Mouse (Mus musculus) megakaryocyte-erythroid progenitor cell, adult 5-6 weeks (primary cell): Measurements from ENCODE around the gene Cerkl. TPM values are rescaled to one million over a fixed set of nuclear protein-coding genes. Genes with fewer than 3 reads are reported as not detected.

Source experiments
- ATAC-seq: replicated peaks from 2 replicates; pipeline ENCODE4 v1.8.0; 2016; ENCODE audit warnings: mild to moderate bottlenecking, inconsistent platforms; ENCODE audit not compliant: severe bottlenecking, poor library complexity, low FRiP score, low TSS enrichment
- total RNA-seq, 2 experiments: library from RNA; stranded (forward) in 1 of 2; stranded (reverse) in 1 of 2; fragments of 200-1000, 215-1000 nt in 1 of 2; fragments of >200 nt in 1 of 2; fragmentation: Nextera tagmentation in 1 of 2; gene quantifications; 2 replicates each; pipeline ENCODE4 v1.2.3; 2014 to 2017

The Cerkl gene
- total RNA-seq, 2 experiments from 2014 or later = 4.6 to 5.0 TPM

DNA sequence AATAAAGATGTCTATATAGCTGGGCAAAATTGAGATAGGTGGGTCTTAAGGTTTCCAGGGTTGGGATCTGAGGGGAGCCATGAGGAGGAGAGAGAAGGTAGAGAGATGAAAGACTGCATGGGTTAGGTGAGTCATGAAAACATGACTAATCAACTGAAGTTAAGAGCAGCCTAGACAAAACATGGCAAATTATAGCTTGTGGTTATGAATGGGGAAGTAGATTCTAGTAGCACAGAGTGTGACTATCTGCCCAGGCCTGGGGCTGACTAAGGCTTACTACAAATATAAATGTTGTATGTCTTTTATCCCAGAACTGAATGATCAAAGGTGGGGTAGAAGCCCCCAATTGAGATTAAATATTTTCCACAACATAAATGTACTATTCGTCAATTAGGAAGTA lies 9.4 kb downstream of the Cerkl start:
- ATAC-seq = no peak

DNA sequence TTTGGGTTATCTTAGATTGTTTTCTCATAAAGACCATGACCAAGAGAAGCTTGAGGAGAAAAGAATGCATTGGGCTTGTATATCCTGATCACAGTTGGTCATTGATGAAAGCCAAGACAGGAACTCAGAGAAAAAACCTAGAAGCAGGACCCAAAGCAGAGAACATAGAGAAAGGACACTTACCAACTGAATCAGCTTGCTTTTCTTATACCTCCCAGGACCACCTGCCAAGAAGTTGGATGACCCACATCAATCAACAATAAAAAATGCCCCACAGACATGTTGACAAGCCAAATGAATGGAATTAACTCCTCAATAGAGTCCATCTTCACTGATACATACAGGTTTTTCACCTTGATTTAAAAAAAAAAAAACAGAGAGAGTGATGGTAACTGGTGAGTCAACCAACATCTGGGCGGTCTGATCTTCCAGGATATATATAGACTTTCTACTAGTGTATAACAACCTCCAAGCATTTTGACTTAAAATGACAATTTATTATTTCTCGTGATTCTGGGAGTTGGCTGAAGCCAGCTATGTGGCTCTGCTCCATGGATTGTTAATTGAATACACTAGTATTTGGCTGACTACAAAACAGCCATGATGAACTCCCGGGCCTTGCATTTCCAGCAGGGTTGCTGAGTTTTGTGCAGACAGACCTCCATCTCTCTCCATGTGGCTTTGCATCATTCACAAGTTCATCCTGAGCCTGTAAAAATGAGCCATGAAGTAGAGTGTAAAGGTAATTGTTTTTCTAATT lies 12.5 kb downstream of the Cerkl start:
- ATAC-seq = no peak

DNA sequence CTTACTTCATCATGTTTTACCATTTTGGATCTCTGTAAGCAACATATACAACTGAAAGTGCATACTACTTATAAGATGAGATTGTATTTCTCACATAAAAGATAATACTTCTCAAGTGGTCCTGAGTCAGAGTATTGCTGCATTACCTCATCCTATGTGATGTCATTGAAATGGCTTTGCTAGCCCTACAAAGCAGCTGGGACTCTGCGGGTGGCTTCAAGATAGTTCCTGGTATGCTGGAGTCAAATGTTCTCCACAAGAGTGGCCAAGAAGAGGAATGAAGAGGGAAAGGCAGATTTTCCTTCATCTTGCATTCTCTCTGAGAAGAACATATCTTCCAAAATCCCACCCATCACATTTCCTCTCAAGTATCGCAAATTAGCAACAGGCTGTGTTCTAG lies 13.2 kb downstream of the Cerkl start:
- no peak for ATAC-seq

DNA sequence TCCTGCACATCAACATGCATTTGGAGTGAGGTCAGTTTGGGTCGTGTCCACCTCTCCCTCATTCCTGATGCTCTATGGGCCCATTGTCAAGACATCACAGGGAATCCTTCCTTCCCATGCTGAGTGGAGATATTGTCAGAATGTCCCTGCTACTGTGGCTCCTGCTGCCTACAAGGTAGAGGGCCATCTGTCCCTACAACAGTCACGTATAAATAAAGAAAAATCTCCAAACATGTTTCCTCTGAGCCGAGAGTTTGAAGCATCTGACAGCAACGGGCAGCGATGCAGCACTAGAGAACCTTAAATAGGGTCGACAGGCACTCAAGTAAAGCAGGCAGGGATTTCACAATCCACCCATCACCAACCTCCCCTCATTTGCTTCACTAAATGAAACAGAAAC lies 13.7 kb downstream of the Cerkl start:
- no peak for ATAC-seq

DNA sequence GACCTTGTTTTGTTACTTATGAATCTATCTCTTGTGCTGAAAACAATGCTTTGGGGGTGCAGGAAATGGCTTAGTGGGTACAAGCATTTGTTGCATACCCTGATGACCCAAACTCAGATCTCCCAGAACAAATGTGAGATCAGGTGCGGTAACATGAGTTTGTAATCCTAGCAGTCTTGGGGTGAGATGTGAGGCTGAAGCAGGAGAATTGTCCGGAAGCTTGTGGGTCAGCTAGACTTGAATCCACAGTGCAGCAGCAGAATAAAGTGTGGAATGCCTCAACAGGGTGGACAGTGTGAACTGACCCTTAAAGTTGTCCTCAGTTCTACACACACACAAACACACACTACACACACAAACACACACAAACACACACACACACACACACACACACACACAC lies 14.4 kb downstream of the Cerkl start:
- ATAC-seq = no peak

DNA sequence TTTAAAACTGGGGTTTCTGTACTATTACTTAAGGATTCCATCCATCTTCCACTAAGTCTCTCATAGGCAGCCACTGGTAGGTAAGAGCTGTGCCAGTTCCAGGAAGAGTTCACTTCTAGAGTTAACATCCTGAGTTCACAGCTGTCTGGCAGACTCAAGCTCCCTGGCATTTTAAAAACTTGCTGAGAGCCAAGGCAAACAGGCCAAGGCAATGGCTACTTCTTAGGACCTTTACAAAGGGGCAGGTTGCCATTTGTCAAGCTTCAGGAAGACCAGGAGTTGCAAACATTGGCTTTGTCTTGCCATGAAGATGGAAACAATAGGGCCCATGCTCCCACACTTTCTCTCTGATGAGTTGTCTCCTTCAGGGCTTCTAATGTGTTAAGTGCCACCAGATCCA lies 26.5 kb downstream of the Cerkl start:
- ATAC-seq = no peak

DNA sequence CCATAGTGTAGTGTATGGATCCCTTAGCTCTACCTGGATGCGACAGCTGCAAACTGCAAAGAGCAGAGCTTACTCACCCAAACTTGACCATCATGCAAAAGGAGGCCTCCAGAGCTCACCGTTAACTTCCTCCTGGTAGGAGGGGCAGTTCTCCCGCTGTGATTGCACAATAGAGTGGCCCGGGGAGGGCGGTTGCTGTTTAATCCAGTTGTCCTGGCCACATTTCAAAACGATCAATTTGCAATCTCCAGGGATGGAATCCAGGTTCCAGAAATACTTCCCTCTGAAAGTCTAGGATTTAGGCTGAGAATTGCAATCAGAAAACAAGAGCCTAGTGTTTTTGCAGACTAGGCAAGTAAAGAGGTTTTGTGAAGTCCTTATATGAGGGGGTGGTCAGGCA lies 26.9 kb downstream of the Cerkl start:
- no peak for ATAC-seq

DNA sequence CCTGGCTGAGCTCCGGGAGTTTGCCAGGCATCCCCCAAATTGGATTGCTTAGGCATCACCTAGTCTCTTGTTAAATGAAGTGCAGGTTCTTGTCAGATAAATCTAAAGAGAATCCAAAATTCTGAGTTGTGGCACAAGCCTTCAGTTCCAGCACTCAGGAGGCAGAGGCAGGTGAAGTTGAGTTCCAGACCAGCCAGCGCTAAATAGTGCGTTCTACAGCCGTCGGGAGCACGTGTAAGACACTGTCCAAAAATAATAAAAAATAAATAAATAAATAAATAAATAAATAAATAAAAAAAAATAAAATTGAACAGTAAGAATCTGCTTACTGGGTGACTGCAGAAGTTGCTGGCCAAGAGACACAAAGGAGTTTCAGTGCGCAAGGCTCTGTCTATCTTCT lies 27.5 kb downstream of the Cerkl start:
- ATAC-seq = no peak

DNA sequence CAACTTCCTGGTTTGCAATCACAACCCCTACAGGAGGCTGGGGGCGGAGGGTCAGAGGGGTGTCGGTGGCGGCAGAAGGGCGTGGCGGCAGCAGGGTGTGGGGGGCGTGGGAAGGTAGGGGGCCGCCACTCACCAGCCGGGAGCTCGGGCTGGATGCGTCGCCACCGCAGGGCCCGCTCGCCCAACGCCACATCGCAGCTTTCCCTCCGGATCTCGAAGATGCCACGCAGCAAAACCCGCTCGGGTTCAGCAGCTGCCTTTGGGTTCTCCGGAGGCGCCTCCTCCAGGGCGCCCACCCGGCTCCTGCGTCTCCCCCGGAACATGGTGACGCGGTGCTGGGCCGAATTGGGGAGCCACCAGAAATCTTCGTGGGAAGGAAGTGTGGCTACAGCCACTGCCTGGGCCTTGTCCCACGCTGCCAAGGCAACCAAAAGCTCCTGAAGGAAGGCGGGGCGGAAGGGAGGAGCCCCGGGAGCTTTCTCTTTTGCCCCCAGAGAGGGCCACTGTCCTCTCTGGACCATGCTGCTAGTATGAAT lies 27.9 kb downstream of the Cerkl start:
- no peak for ATAC-seq

DNA sequence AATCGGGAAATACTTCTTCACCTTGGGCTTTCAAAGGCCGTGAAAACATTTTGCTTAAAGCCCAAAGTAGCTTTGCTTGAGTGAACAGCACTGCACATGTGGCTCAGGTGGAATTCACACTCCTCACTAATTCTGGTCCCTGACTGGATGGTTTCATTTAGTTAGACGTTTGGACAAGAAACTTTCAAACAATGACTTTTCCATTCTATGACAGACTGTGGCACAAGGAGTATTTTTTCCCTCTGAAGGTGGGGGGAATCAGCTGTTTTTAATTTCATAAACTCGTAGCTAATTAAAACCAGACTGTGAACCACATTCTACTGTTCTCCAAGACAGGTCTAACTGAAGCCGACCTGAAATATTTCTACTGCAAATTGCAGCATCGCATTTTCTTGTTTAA lies 28.6 kb downstream of the Cerkl start:
- no peak for ATAC-seq

DNA sequence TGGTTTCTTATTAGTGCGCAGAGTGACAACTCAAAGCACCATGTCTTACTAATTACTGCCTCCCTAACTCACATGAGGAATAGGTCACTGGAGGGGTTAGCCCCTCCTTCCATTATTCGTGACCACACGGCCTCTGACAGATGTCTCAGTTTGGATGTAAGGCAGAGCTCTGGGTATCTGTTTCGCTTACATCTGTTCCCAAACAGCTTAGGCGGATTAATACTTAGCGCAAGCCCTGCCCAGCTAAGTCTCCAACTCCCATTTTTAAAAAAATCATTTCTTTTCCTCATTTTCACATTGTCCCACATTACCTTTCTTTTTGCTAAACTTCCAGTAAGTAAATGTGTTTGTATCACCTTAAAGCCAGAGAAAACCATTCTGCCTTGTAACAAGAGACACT lies 34.9 kb downstream of the Cerkl start:
- ATAC-seq = no peak

DNA sequence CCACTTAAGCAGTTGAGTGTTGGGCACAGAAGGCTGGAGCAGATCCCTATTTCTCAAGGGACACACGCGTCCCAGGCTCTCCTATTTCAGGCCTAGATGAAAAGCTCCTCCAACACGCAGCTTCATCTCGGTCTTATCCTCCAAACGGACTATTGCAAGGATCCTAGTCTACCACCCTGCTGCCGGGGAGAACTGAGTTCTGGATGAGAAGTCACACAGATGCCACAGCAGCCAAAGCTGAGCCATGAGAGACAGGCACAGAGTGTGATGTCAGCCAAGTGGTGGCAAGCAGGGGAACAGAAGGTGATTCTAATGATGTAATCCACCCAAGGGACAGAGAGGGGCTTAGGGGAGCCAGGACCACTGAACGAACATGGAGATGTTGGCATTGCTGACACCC lies 42.1 kb downstream of the Cerkl start:
- no peak for ATAC-seq

DNA sequence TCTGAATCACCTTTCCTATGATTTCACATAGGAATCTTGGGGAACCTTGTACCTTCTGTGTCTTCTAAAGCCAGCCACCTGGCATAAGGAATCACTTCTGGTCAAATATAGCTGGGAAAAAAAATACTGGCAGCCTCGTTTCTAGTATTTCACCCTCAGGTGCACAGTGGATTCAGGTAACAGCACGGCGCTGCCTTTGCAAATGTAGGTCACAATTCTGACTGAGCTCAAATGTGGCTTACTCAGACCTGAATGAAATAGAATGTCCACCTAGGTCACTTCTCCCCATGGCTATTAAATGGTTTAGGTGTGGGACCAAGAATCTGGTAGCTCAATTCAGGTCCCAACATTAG lies 45.7 kb downstream of the Cerkl start:
- ATAC-seq = no peak

DNA sequence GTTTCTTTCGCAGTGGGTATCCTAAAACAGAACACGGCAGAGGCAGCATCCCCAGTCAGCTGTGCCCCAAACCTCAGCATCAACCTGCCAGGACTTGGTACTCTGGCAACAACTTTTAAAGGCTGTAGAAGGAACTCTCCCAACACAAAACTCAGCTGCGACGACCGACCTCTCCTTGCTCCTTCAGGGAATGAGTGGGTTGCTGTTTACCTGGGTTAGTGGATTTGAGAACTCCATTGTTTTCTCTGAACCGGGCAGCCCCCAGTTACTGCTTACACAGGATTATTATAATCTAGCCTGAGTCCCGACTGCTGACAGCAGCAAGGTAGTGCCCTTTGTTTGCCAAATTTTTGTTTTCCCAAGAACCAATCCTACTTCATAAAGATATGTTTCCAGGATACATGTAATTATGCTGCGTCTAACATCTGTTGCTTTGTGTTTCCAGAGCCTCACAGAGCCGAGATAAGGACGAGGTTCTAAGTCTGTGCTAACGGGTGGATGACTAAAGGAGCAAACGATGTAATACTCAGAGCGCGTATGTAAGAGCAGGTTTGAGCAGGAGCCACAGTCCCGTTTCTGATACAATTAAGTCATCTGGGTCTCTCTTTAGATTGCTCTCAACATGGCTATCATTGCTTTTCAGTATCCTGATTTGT lies 46.2 kb downstream of the Cerkl start:
- ATAC-seq = no peak

DNA sequence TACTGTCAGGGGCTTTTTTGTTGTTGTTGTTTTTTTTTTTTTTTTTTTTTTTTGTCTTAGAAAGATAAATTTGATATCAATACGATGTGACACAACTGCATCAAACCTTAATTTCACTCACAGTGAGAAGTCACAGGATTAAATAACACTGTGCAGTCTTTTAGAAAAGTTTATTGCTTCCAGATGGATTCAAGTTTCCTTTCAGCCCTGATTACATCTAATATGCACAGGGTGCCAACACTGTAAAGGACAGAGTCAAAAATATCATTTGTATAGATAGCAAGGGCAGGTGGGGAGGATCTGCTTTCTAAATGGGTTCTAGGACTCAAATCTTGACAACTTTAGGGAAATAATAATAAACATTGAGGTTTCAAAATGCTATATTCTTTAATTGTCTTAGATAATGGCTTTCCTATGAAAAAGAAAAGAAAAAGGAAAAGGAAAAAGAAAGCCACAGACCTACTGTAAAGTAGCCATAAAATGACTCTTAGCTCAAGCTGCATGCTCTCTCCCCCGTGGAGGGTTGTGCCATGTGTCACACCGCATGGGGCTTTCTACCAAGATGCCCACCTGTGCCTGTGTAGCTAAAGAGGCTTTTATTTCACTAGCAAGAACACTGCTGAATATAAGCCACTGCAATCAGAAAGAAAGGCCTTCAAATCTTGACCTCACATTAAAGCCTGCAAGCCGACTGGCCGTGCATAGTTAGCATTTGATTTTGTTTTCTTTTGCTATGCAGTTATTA lies 50.8 kb downstream of the Cerkl start:
- no peak for ATAC-seq

DNA sequence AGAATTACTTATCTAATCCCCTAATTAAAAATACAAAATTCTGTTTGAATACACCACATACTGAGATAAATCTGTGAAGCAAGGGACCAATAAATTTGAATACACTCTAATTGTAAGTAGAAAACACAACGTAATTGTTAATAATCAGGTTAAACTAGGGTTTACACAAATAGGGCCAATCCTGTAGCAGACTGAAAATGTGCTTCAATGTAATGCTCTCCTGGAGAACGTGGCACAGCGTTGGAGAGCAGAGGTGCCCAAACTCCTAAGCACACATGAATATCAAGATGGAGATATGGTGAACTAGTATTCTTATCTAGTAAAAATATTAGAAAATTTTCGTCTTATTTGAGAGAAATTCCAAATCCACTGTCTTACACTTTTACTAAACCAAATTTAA lies 56.5 kb downstream of the Cerkl start:
- no peak for ATAC-seq

DNA sequence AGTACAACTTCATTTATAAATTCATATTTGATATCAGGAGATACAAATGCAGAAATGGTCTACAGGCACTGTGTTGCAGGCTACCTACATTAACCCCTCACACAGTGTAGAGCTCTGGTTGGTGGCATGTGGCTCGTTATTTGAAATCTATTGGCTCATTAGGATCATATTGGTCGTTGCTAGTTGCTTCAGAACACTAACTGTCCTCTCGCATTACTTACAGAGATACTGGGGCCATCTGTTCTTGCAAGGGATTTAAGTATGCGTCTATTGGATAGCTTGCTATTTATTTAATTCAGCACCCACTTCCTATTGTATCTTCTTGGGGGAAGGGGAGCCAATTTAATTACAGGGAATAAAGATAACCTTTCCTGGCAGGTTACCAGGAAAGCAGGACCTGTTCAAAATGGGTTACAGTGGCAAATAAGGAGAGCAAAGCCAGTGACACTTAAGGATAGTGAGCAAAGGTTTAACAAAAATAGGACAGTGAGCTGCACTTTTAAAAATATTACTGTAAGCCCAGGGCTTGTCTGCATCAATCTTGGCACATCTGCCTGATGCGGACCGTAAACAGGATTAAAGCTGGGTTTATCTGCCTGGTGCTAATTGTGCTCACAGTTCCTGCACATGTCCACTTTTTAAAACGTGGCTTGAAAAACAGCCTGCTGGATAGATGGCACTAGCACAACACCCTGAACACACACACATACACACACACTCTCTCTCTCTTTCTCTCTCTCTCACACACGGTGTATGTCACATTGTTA lies 57.2 kb downstream of the Cerkl start:
- no peak for ATAC-seq

DNA sequence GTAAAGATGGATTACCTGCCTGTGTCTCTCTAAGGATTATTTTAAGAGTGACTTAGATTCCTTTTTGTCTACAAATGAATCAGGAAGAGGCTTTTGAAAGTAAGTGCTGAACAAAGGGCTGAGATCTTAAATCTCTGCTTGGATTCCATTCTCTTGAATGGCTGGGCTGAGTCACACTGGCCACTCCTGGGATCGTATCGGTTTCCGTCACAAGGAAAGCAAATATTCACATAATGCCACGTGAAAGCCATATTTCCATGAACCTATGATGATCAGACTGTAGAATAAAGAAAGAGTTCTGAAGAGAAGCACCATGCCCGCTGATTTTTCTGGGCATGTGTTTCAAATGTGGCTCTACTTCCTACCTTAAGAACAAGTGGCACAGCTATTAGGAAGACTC lies 57.8 kb downstream of the Cerkl start:
- no peak for ATAC-seq

DNA sequence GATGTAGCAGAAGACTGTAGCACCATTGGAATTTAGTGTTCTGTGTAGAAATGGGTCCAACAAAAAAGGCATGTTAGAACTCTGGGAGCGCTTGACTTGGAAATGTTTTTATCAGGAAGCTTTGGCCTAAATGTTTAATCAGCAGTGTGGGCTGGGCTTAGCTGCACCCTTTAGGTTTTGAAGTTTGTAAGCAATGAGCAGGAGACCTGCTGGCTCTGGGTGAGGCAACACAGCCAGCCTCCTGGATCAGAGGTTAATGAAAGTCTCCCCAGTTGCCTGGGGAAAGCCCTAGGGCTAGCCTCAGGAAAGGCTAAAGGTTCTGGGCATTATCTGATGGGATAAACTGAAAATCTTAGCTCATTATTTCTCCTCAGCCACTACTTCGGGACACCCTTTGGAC lies 58.2 kb downstream of the Cerkl start:
- no peak for ATAC-seq

DNA sequence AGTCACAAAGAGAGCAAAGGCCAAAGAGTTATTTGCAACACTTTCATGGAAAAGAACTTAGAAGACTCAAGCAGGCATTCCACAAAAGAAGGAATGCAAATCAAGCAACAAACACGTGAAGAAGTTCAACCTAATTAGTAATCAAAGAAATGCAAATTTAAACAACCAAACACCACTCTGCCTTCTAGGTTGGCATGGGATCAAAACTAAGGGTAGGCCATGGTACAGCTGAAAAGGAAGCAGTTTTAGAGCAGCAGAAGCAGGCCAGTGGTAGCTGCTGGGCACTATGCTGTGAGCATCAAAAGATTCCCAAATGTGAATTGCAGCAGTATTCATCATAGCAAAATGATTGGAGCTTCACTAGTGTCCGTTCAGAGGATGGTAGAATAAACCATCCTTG lies 59.5 kb downstream of the Cerkl start:
- no peak for ATAC-seq
